Mouse (Mus musculus) hematopoietic multipotent progenitor cell, adult 10-12 weeks (in vitro differentiated cells): Measurements from ENCODE around the gene Crtc3. TPM values are rescaled to one million over a fixed set of nuclear protein-coding genes. Genes with fewer than 3 reads are reported as not detected.

Experiments
- polyA plus RNA-seq: library from polyadenylated mRNA; stranded (reverse); fragments of >175 nt; gene quantifications from 2 replicates; pipeline ENCODE4 v1.2.3, GENCODE M21; 2012; ENCODE audit warnings: low replicate concordance

Crtc3 gene
- 35.2 and 68.1 TPM in 2 replicates for polyA plus RNA-seq

GRCm38 (mm10) chr7:80688556-80689220, at the start of gene Crtc3:
Gene Crtc3, minus strand, starts transcription at chr7:80688877.

Other genes with a start within 250 kb of the Crtc3 start
- gene Blm, start 153.8 kb downstream of the Crtc3 start, polyA plus RNA-seq: 4.4 and 19.5 TPM in 2 replicates
- 29.6 and 55.1 TPM in 2 replicates for gene Iqgap1, start 137.1 kb upstream of the Crtc3 start, polyA plus RNA-seq
- gene Zscan2, start 172.0 kb upstream of the Crtc3 start, polyA plus RNA-seq: 13.5 and 15.7 TPM in 2 replicates
- gene Wdr73, start 212.4 kb upstream of the Crtc3 start, polyA plus RNA-seq: 5.1 and 11.7 TPM in 2 replicates
- 11.9 and 12.8 TPM in 2 replicates for gene Nmb, start 216.2 kb upstream of the Crtc3 start, polyA plus RNA-seq